Mouse (Mus musculus) midbrain, postnatal 0 days (tissue): Measurements from ENCODE around the gene Hist2h3c2. TPM values are rescaled to one million over a fixed set of nuclear protein-coding genes. Genes with fewer than 3 reads are reported as not detected.

Experiments used
- ATAC-seq: fragments of 200-750 bp; cut with Nextera tagmentation; 2 replicates; pipeline ENCODE4 v1.8.0; 2017; ENCODE audit warnings: moderate number of reproducible peaks, mild to moderate bottlenecking, moderate TSS enrichment, moderate library complexity; ENCODE audit not compliant: low FRiP score
- DNase-seq: peaks from one replicate; pipeline ENCODE4 v3.0.0-alpha.2; 2015; ENCODE audit warnings: low spot score
- H3K27ac ChIP-seq: fragments of 300-500 bp; sonication (generic); 2 replicates; pipeline ENCODE4 v1.5.1; 2014; ENCODE audit warnings: low read depth, mild to moderate bottlenecking, low read length, mixed read lengths
- H3K27me3 ChIP-seq: fragments of 300-500 bp; sonication (generic); 2 replicates; pipeline ENCODE4 v1.6.1; 2014; ENCODE audit warnings: low read length, control low read depth, mixed read lengths; ENCODE audit not compliant: insufficient read depth
- H3K36me3 ChIP-seq: fragments of 300-500 bp; sonication (generic); 2 replicates; pipeline ENCODE4 v1.6.1; 2014; ENCODE audit warnings: low read length, control low read depth, mixed read lengths; ENCODE audit not compliant: insufficient read depth
- H3K4me1 ChIP-seq: fragments of 300-500 bp; sonication (generic); 2 replicates; pipeline ENCODE4 v1.6.1; 2014; ENCODE audit warnings: mild to moderate bottlenecking, control low read depth, antibody characterized with exemption, low read length, mixed read lengths; ENCODE audit not compliant: insufficient read depth
- H3K4me2 ChIP-seq: fragments of 300-500 bp; sonication (generic); 2 replicates; pipeline ENCODE4 v1.6.1; 2014; ENCODE audit warnings: low read depth, mild to moderate bottlenecking, low read length, mixed read lengths; ENCODE audit not compliant: poor library complexity, severe bottlenecking
- H3K4me3 ChIP-seq: fragments of 300-500 bp; sonication (generic); 2 replicates; pipeline ENCODE4 v1.5.1; 2014; ENCODE audit warnings: low read depth, mild to moderate bottlenecking, low read length, moderate library complexity
- H3K9ac ChIP-seq: fragments of 300-500 bp; sonication (generic); replicated peaks from 2 replicates; pipeline ENCODE4 v1.6.1; 2014; ENCODE audit warnings: mild to moderate bottlenecking, low read length, moderate library complexity, mixed read lengths; ENCODE audit not compliant: poor library complexity, severe bottlenecking
- H3K9me3 ChIP-seq: fragments of 300-500 bp; sonication (generic); 2 replicates; pipeline ENCODE4 v1.6.1; 2016; ENCODE audit warnings: low read length, control low read depth
- CTCF ChIP-seq: IDR thresholded peaks from 2 replicates; pipeline ENCODE4 v1.5.1; 2016; ENCODE audit warnings: antibody characterized with exemption, mild to moderate bottlenecking
- WGBS: fragments of 180-500 bp; shearing (Covaris S2); extraction: QIAGEN DNeasy Blood & Tissue Kit; methylation state at CpG from one replicate; pipeline ENCODE4 v1.1.7; 2014; 5-methylcytosine and 5-hydroxymethylcytosine counted together
- microRNA-seq: library from miRNA; unstranded; fragments of <30 nt; microRNA quantifications from one replicate; pipeline ENCODE4, GENCODE M21; 2016; ENCODE audit warnings: borderline number of aligned reads
- polyA plus RNA-seq: library from polyadenylated mRNA; unstranded; fragments of >200 nt; fragmentation: Nextera tagmentation; extraction: Ambion mirVana; gene quantifications from 2 replicates; pipeline ENCODE4 v1.2.1, GENCODE M21; 2015
- total RNA-seq: library from RNA; depleted of rRNA; stranded (reverse); fragments of >200 nt; gene quantifications from 2 replicates; pipeline ENCODE4 v1.2.3, GENCODE M21; 2014; rRNA removed

Hist2h3c2 gene
- total and polyA plus RNA-seq, 2 experiments from 2014 or later: 0.68 to 182 TPM

GRCm38 (mm10) chr3:96192977-96193376 lies 46.0 kb downstream of the Hist2h3c2 start:
- no peak for ATAC-seq
- DNase-seq: no peak
- H3K9ac ChIP-seq: no peak overlapping the region
- H3K4me3 ChIP-seq: no peak overlapping the region
- 70% methylated on average over 12 of the region's 12 CpGs for WGBS
- no peaks in the 10 kb centered on the region for H3K9me3 ChIP-seq
- H3K4me1 ChIP-seq: peaks cover 8% of the 10 kb centered on the region; the same call in 1 of the 2 replicates
- no peak overlapping the region for H3K4me2 ChIP-seq
- no peaks in the 10 kb centered on the region for H3K27me3 ChIP-seq
- TF ChIP-seq CTCF: no peak
- H3K27ac ChIP-seq: no peak overlapping the region
- peaks cover 48% of the 10 kb centered on the region for H3K36me3 ChIP-seq

Small RNA genes lying within 50 kb of the gene (microRNA-seq; reads per million reads assigned to microRNA genes)
- gene Gm44492 (not detected), gene Gm47311 (not detected), gene Gm47313 (not detected)

Other genes with a start within 250 kb of the Hist2h3c2 start
- gene Plekho1, start 243.1 kb downstream of the Hist2h3c2 start, total RNA-seq: 52.5 and 62.7 TPM in 2 replicates
- gene Plekho1, start 243.1 kb downstream of the Hist2h3c2 start, polyA plus RNA-seq: 37.3 and 41.2 TPM in 2 replicates
- 29.5 and 35.3 TPM in 2 replicates for gene Vps45, start 180.7 kb downstream of the Hist2h3c2 start, total RNA-seq
- gene Vps45, start 180.7 kb downstream of the Hist2h3c2 start, polyA plus RNA-seq: 60.6 and 61.1 TPM in 2 replicates
- gene Otud7b, start 134.6 kb downstream of the Hist2h3c2 start, total RNA-seq: 14.3 and 16.3 TPM in 2 replicates
- 5.7 and 7.5 TPM in 2 replicates for gene Otud7b, start 134.6 kb downstream of the Hist2h3c2 start, polyA plus RNA-seq
- gene Mtmr11, start 77.1 kb downstream of the Hist2h3c2 start, total RNA-seq: 15.5 and 22.3 TPM in 2 replicates
- gene Mtmr11, start 77.1 kb downstream of the Hist2h3c2 start, polyA plus RNA-seq: 8.4 and 9.4 TPM in 2 replicates
- gene Sf3b4, start 66.8 kb downstream of the Hist2h3c2 start, total RNA-seq: 70.3 and 79.1 TPM in 2 replicates
- gene Sf3b4, start 66.8 kb downstream of the Hist2h3c2 start, polyA plus RNA-seq: 156 and 158 TPM in 2 replicates
- gene Sv2a, start 58.0 kb downstream of the Hist2h3c2 start, total RNA-seq: 157 and 160 TPM in 2 replicates
- 167 and 176 TPM in 2 replicates for gene Sv2a, start 58.0 kb downstream of the Hist2h3c2 start, polyA plus RNA-seq
- gene Bola1, start 19.4 kb downstream of the Hist2h3c2 start, total RNA-seq: 29.5 and 36.8 TPM in 2 replicates
- 54.6 and 58.1 TPM in 2 replicates for gene Bola1, start 19.4 kb downstream of the Hist2h3c2 start, polyA plus RNA-seq
- 134 and 144 TPM in 2 replicates for gene Hist2h2ab, start 19.3 kb downstream of the Hist2h3c2 start, total RNA-seq
- 1.1 TPM in 1 of 2 replicates, not detected in the other for gene Hist2h2ab, start 19.3 kb downstream of the Hist2h3c2 start, polyA plus RNA-seq
- gene Hist2h2ac, start 18.2 kb downstream of the Hist2h3c2 start, total RNA-seq: 271 and 554 TPM in 2 replicates
- 1.7 and 1.9 TPM in 2 replicates for gene Hist2h2ac, start 18.2 kb downstream of the Hist2h3c2 start, polyA plus RNA-seq
- gene Hist2h2be, start 18.0 kb downstream of the Hist2h3c2 start, total RNA-seq: 8.7 and 12.7 TPM in 2 replicates
- gene Hist2h2be, start 18.0 kb downstream of the Hist2h3c2 start, polyA plus RNA-seq: 2.8 and 2.9 TPM in 2 replicates
- 914 and 1,403 TPM in 2 replicates for gene Hist2h2aa2, start 1.1 kb upstream of the Hist2h3c2 start, total RNA-seq
- gene Hist2h2aa2, start 1.1 kb upstream of the Hist2h3c2 start, polyA plus RNA-seq: 41.9 and 45.6 TPM in 2 replicates
- 786 and 1,113 TPM in 2 replicates for gene Hist2h2aa1, start 6.4 kb upstream of the Hist2h3c2 start, total RNA-seq
- 18.8 and 19.5 TPM in 2 replicates for gene Hist2h2aa1, start 6.4 kb upstream of the Hist2h3c2 start, polyA plus RNA-seq
- 2.8 TPM in 1 of 2 replicates, not detected in the other for gene Hist2h3c1, start 7.6 kb upstream of the Hist2h3c2 start, total RNA-seq
- 0.11 and 0.32 TPM in 2 replicates for gene Hist2h3c1, start 7.6 kb upstream of the Hist2h3c2 start, polyA plus RNA-seq
- gene Hist2h4, start 24.2 kb upstream of the Hist2h3c2 start, total RNA-seq: 109 and 118 TPM in 2 replicates
- gene Hist2h4, start 24.2 kb upstream of the Hist2h3c2 start, polyA plus RNA-seq: 5.3 and 6.1 TPM in 2 replicates
- 684 and 1,135 TPM in 2 replicates for gene Hist2h3b, start 29.5 kb upstream of the Hist2h3c2 start, total RNA-seq
- gene Hist2h3b, start 29.5 kb upstream of the Hist2h3c2 start, polyA plus RNA-seq: 6.2 and 8.3 TPM in 2 replicates
- 162 and 343 TPM in 2 replicates for gene Hist2h2bb, start 30.6 kb upstream of the Hist2h3c2 start, total RNA-seq
- gene Hist2h2bb, start 30.6 kb upstream of the Hist2h3c2 start, polyA plus RNA-seq: 1.0 and 1.7 TPM in 2 replicates
- gene Fcgr1, start 54.8 kb upstream of the Hist2h3c2 start, total RNA-seq: 0.60 and 1.3 TPM in 2 replicates
- gene Fcgr1, start 54.8 kb upstream of the Hist2h3c2 start, polyA plus RNA-seq: 1.5 TPM in 2 replicates
- gene BC107364, start 213.2 kb upstream of the Hist2h3c2 start, total RNA-seq: not detected in 2 replicates
- gene BC107364, start 213.2 kb upstream of the Hist2h3c2 start, polyA plus RNA-seq: not detected in 2 replicates